Mouse (Mus musculus): Measurements from ENCODE around the gene Bpifb1. TPM values are rescaled to one million over a fixed set of nuclear protein-coding genes. Genes with fewer than 3 reads are reported as not detected.
"Not testable (repeated sequence)": the region's sequence is repeated elsewhere in the genome, so short reads cannot be mapped to it uniquely, and the experiment has no call there.

The Bpifb1 gene
- polyA plus RNA-seq, 1 experiment from 2014 or later = 0.38 TPM

GRCm38 (mm10) chr2:154255254-154255653 lies 64.6 kb downstream of the Bpifb1 start:
- H3K9ac ChIP-seq; H3K27ac ChIP-seq; H3K27me3 ChIP-seq; H3K4me3 ChIP-seq (replicated peaks); H3K4me1 ChIP-seq (replicated peaks); H3K4me2 ChIP-seq; H3K36me3 ChIP-seq; H3K9me3 ChIP-seq (replicated peaks); ATAC-seq (ENCODE audit: low read depth); DNase-seq: not testable (repeated sequence)
- 72% methylated on average over 2 of the region's 4 CpGs for WGBS (ENCODE audit: insufficient replicate concordance)

DNA sequence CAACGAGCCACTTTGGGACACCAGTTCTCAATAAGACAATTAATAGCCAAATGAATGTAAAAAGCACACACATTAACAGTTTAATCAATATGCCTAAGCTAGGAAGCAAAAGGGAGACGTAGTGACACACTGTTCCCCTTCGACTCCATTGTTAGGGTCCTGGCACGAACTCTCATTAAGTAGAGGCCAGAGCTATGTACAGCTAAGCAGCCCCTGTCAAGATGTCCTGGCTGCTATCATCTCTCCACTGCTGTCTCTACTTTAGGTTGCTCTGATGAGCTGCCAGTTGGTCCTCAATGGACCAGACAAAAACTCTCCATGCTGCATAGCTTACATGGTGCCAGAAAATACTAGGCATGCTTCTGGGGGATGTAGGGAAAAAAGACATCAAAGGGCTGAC lies 65.2 kb downstream of the Bpifb1 start:
- WGBS (ENCODE audit: insufficient replicate concordance) = 50% methylated on average over 4 of the region's 4 CpGs
- H3K27me3 ChIP-seq = no peaks in the 10 kb centered on the region

GRCm38 (mm10) chr2:154257554-154257953 lies 66.9 kb downstream of the Bpifb1 start, which contains the start of gene Bpifb9a:
Bpifb9a (plus strand) TSS chr2:154257854.
- DNase-seq; H3K27ac ChIP-seq; H3K4me1 ChIP-seq (replicated peaks); H3K27me3 ChIP-seq; H3K9ac ChIP-seq; H3K36me3 ChIP-seq; H3K9me3 ChIP-seq (replicated peaks); ATAC-seq (ENCODE audit: low read depth); H3K4me2 ChIP-seq; H3K4me3 ChIP-seq (replicated peaks): not testable (repeated sequence)
- 48% methylated on average over 5 of the region's 5 CpGs for WGBS (ENCODE audit: insufficient replicate concordance)

More for the DNA sequence above, 65.2 kb downstream of the Bpifb1 start:
- H3K4me3 ChIP-seq (replicated peaks) = no peak overlapping the region
- H3K9ac ChIP-seq = no peak overlapping the region
- H3K4me1 ChIP-seq (replicated peaks) = no peaks in the 10 kb centered on the region
- no peak overlapping the region for H3K27ac ChIP-seq
- ATAC-seq (ENCODE audit: low read depth) (no peak), DNase-seq (no peak)
- H3K4me2 ChIP-seq = no peak overlapping the region
- no peaks in the 10 kb centered on the region for H3K9me3 ChIP-seq (replicated peaks)
- H3K36me3 ChIP-seq = no peaks in the 10 kb centered on the region

DNA sequence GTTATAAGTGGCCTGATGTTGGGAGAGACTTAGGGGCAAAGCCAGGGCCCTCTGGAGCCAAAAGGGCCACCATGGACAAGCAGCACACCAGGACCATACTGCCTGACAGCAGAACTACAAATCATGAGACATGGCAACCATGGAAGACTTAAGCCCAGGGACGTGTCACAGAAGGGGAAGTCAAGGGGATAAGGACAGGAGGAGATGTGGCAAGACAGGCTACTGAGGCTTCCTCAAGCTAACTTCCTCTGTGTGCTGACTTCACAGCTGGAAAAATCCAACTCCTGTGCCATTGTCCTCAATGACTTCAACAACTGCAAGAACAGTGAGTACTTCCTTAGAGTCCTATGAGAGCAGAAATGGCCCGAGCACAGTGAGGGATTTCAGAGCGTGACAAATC lies 73.8 kb downstream of the Bpifb1 start:
- not testable (repeated sequence) for ATAC-seq (ENCODE audit: low read depth); DNase-seq; H3K9ac ChIP-seq; H3K4me3 ChIP-seq (replicated peaks); H3K4me2 ChIP-seq; H3K36me3 ChIP-seq; H3K27me3 ChIP-seq; H3K9me3 ChIP-seq (replicated peaks); H3K27ac ChIP-seq; H3K4me1 ChIP-seq (replicated peaks)
- WGBS (ENCODE audit: insufficient replicate concordance) = 37% methylated on average over 3 of the region's 3 CpGs

Other genes starting within 250 kb of the Bpifb1 start
- not detected in 2 replicates for gene Bpifa6, start 215.9 kb upstream of the Bpifb1 start, polyA plus RNA-seq (2015; fragmentation: Nextera tagmentation; extraction: Ambion mirVana)
- not detected in 2 replicates for gene Bpifa2, start 182.6 kb upstream of the Bpifb1 start, polyA plus RNA-seq (2015; fragmentation: Nextera tagmentation; extraction: Ambion mirVana)
- gene Bpifa3, start 60.5 kb upstream of the Bpifb1 start, polyA plus RNA-seq (2015; fragmentation: Nextera tagmentation; extraction: Ambion mirVana) = not detected in 2 replicates
- 0.09 TPM in 1 of 2 replicates, not detected in the other for gene Bpifa1, start 47.9 kb upstream of the Bpifb1 start, polyA plus RNA-seq (2015; fragmentation: Nextera tagmentation; extraction: Ambion mirVana)
- 0.09 and 0.10 TPM in 2 replicates for gene Bpifa5, start 28.2 kb upstream of the Bpifb1 start, polyA plus RNA-seq (2015; fragmentation: Nextera tagmentation; extraction: Ambion mirVana)
- not detected in 2 replicates for gene Bpifb5, start 32.9 kb downstream of the Bpifb1 start, polyA plus RNA-seq (2015; fragmentation: Nextera tagmentation; extraction: Ambion mirVana)
- not detected in 2 replicates for gene Bpifb9a, start 67.0 kb downstream of the Bpifb1 start, polyA plus RNA-seq (2015; fragmentation: Nextera tagmentation; extraction: Ambion mirVana)
- gene Bpifb9b, start 116.4 kb downstream of the Bpifb1 start, polyA plus RNA-seq (2015; fragmentation: Nextera tagmentation; extraction: Ambion mirVana) = not detected in 2 replicates
- gene Cdk5rap1, start 182.2 kb downstream of the Bpifb1 start, polyA plus RNA-seq (2015; fragmentation: Nextera tagmentation; extraction: Ambion mirVana) = 18.0 and 18.9 TPM in 2 replicates
- gene Snta1, start 217.3 kb downstream of the Bpifb1 start, polyA plus RNA-seq (2015; fragmentation: Nextera tagmentation; extraction: Ambion mirVana) = 1.7 and 2.0 TPM in 2 replicates
- 8.4 and 9.6 TPM in 2 replicates for gene Cbfa2t2, start 245.7 kb downstream of the Bpifb1 start, polyA plus RNA-seq (2015; fragmentation: Nextera tagmentation; extraction: Ambion mirVana)

All from liver, embryonic 13.5 days (tissue).